Mouse (Mus musculus): ENCODE data around the gene Gpc6.

- no peak for TF ChIP-seq POLR2A (IDR thresholded peaks at IDR 0.05; ENCODE audit: borderline replicate concordance, low read depth, low read length)
- no peak for TF ChIP-seq CTCF (IDR thresholded peaks at IDR 0.05; ENCODE audit: low read depth, low read length)
Observed at GRCm38 (mm10) chr14:117611113-117611512, 686.0 kb downstream of the Gpc6 start.

Data from bone marrow macrophage, adult 2 months (primary cell).